Mouse (Mus musculus): ENCODE data around the gene Smoc1. TPM values are rescaled to one million over a fixed set of nuclear protein-coding genes. Genes with fewer than 3 reads are reported as not detected.

Gene Smoc1
- polyA plus RNA-seq (2015; fragmentation: Nextera tagmentation; extraction: Ambion mirVana): 12.8 and 13.2 TPM in 2 replicates

- H3K4me1 ChIP-seq (replicated peaks; ENCODE audit: control insufficient read depth, insufficient read depth, low read length): peaks cover 22% of the 10 kb centered on the region
- H3K27me3 ChIP-seq (replicated peaks; ENCODE audit: control insufficient read depth, insufficient read depth, low read length): peaks cover 11% of the 10 kb centered on the region; the same call in 1 of the 2 replicates
- WGBS: 3% methylated on average over 31 of the region's 42 CpGs
- peak within 1 kb of the TSS; percentile 98 for H3K4me2 ChIP-seq (ENCODE audit: low read length)
- H3K36me3 ChIP-seq (ENCODE audit: control insufficient read depth, insufficient read depth): no peaks in the 10 kb centered on the region
- H3K9ac ChIP-seq (replicated peaks; ENCODE audit: low read depth, low read length): peak within 1 kb of the TSS; percentile 78
- H3K9me3 ChIP-seq (ENCODE audit: control insufficient read depth, low read length): no peaks in the 10 kb centered on the region
- ATAC-seq: peak; percentile 97
- no peak within 1 kb of the TSS; the same call in 1 of the 2 replicates for H3K27ac ChIP-seq (ENCODE audit: low read length)
- peak within 1 kb of the TSS; percentile 79 for H3K4me3 ChIP-seq (replicated peaks; ENCODE audit: low read length)
These were observed at the start of gene Smoc1 for GRCm38 (mm10) chr12:81026277-81026994. Gene Smoc1, plus strand, starts transcription at chr12:81026808.

GRCm38 (mm10) chr12:80982326-80982725 is 44.3 kb upstream of the Smoc1 start:
- H3K9me3 ChIP-seq (ENCODE audit: control insufficient read depth, low read length): no peaks in the 10 kb centered on the region
- no peak overlapping the region for H3K4me2 ChIP-seq (ENCODE audit: low read length)
- no peak overlapping the region for H3K27ac ChIP-seq (ENCODE audit: low read length)
- H3K4me1 ChIP-seq (replicated peaks; ENCODE audit: control insufficient read depth, insufficient read depth, low read length): no peaks in the 10 kb centered on the region
- no peaks in the 10 kb centered on the region for H3K27me3 ChIP-seq (replicated peaks; ENCODE audit: control insufficient read depth, insufficient read depth, low read length)
- H3K36me3 ChIP-seq (ENCODE audit: control insufficient read depth, insufficient read depth): no peaks in the 10 kb centered on the region
- WGBS: 0% methylated on average over 7 of the region's 7 CpGs
- H3K4me3 ChIP-seq (replicated peaks; ENCODE audit: low read length): no peak overlapping the region
- no peak for ATAC-seq
- no peak overlapping the region for H3K9ac ChIP-seq (replicated peaks; ENCODE audit: low read depth, low read length)

- WGBS: 70% methylated on average over 9 of the region's 9 CpGs
- no peak overlapping the region for H3K9ac ChIP-seq (replicated peaks; ENCODE audit: low read depth, low read length)
- no peak for ATAC-seq
- no peaks in the 10 kb centered on the region for H3K4me1 ChIP-seq (replicated peaks; ENCODE audit: control insufficient read depth, insufficient read depth, low read length)
- H3K36me3 ChIP-seq (ENCODE audit: control insufficient read depth, insufficient read depth): no peaks in the 10 kb centered on the region
- no peaks in the 10 kb centered on the region for H3K9me3 ChIP-seq (ENCODE audit: control insufficient read depth, low read length)
- no peaks in the 10 kb centered on the region for H3K27me3 ChIP-seq (replicated peaks; ENCODE audit: control insufficient read depth, insufficient read depth, low read length)
- no peak overlapping the region for H3K4me3 ChIP-seq (replicated peaks; ENCODE audit: low read length)
- no peak overlapping the region for H3K4me2 ChIP-seq (ENCODE audit: low read length)
- no peak overlapping the region for H3K27ac ChIP-seq (ENCODE audit: low read length)
These were observed 42.9 kb upstream of the Smoc1 start for GRCm38 (mm10) chr12:80983695-80984094.

- peaks cover 3% of the 10 kb centered on the region; the same call in 1 of the 2 replicates for H3K4me1 ChIP-seq (replicated peaks; ENCODE audit: control insufficient read depth, insufficient read depth, low read length)
- H3K9ac ChIP-seq (replicated peaks; ENCODE audit: low read depth, low read length): no peak overlapping the region
- no peak overlapping the region for H3K27ac ChIP-seq (ENCODE audit: low read length)
- H3K4me3 ChIP-seq (replicated peaks; ENCODE audit: low read length): no peak overlapping the region
- no peaks in the 10 kb centered on the region for H3K36me3 ChIP-seq (ENCODE audit: control insufficient read depth, insufficient read depth)
- H3K9me3 ChIP-seq (ENCODE audit: control insufficient read depth, low read length): no peaks in the 10 kb centered on the region
- no peak for ATAC-seq
- no peak overlapping the region for H3K4me2 ChIP-seq (ENCODE audit: low read length)
- no peaks in the 10 kb centered on the region for H3K27me3 ChIP-seq (replicated peaks; ENCODE audit: control insufficient read depth, insufficient read depth, low read length)
- WGBS: 83% methylated on average over 4 of the region's 4 CpGs
These were observed 40.0 kb upstream of the Smoc1 start for GRCm38 (mm10) chr12:80986628-80987027.

- Histone ChIP-seq H3K4me1 (replicated peaks; ENCODE audit: control insufficient read depth, insufficient read depth, low read length) (peaks cover 3% of the 10 kb centered on the region; the same call in 1 of the 2 replicates), H3K4me3 (replicated peaks; ENCODE audit: low read length) (no peak overlapping the region), H3K27me3 (replicated peaks; ENCODE audit: control insufficient read depth, insufficient read depth, low read length) (no peaks in the 10 kb centered on the region), H3K9ac (replicated peaks; ENCODE audit: low read depth, low read length) (no peak overlapping the region), H3K4me2 (ENCODE audit: low read length) (no peak overlapping the region), H3K36me3 (ENCODE audit: control insufficient read depth, insufficient read depth) (no peaks in the 10 kb centered on the region), H3K27ac (ENCODE audit: low read length) (no peak overlapping the region), H3K9me3 (ENCODE audit: control insufficient read depth, low read length) (no peaks in the 10 kb centered on the region)
- no peak for ATAC-seq
- 84% methylated on average over 3 of the region's 3 CpGs for WGBS
These were observed 38.3 kb upstream of the Smoc1 start for GRCm38 (mm10) chr12:80988286-80988685.

GRCm38 (mm10) chr12:80990901-80991445 is 35.6 kb upstream of the Smoc1 start:
- Histone ChIP-seq H3K4me2 (ENCODE audit: low read length) (no peak overlapping the region), H3K4me1 (replicated peaks; ENCODE audit: control insufficient read depth, insufficient read depth, low read length) (peaks cover 3% of the 10 kb centered on the region; the same call in 1 of the 2 replicates), H3K36me3 (ENCODE audit: control insufficient read depth, insufficient read depth) (no peaks in the 10 kb centered on the region), H3K9ac (replicated peaks; ENCODE audit: low read depth, low read length) (no peak overlapping the region), H3K9me3 (ENCODE audit: control insufficient read depth, low read length) (peaks cover 5% of the 10 kb centered on the region; the same call in 1 of the 2 replicates), H3K27ac (ENCODE audit: low read length) (no peak overlapping the region), H3K4me3 (replicated peaks; ENCODE audit: low read length) (no peak overlapping the region), H3K27me3 (replicated peaks; ENCODE audit: control insufficient read depth, insufficient read depth, low read length) (no peaks in the 10 kb centered on the region)
- ATAC-seq: peak; percentile 49
- 18% methylated on average over 13 of the region's 13 CpGs for WGBS

GRCm38 (mm10) chr12:80991806-80992205 is 34.8 kb upstream of the Smoc1 start:
- no peak for ATAC-seq
- no peaks in the 10 kb centered on the region for H3K36me3 ChIP-seq (ENCODE audit: control insufficient read depth, insufficient read depth)
- peaks cover 3% of the 10 kb centered on the region; the same call in 1 of the 2 replicates for H3K4me1 ChIP-seq (replicated peaks; ENCODE audit: control insufficient read depth, insufficient read depth, low read length)
- H3K4me2 ChIP-seq (ENCODE audit: low read length): no peak overlapping the region
- H3K27me3 ChIP-seq (replicated peaks; ENCODE audit: control insufficient read depth, insufficient read depth, low read length): no peaks in the 10 kb centered on the region
- WGBS: 85% methylated on average over 10 of the region's 10 CpGs
- H3K27ac ChIP-seq (ENCODE audit: low read length): no peak overlapping the region
- H3K4me3 ChIP-seq (replicated peaks; ENCODE audit: low read length): no peak overlapping the region
- H3K9ac ChIP-seq (replicated peaks; ENCODE audit: low read depth, low read length): no peak overlapping the region
- peaks cover 6% of the 10 kb centered on the region; the same call in 1 of the 2 replicates for H3K9me3 ChIP-seq (ENCODE audit: control insufficient read depth, low read length)

GRCm38 (mm10) chr12:80992540-80993122 is 34.0 kb upstream of the Smoc1 start:
- Histone ChIP-seq H3K27ac (ENCODE audit: low read length) (no peak overlapping the region), H3K4me1 (replicated peaks; ENCODE audit: control insufficient read depth, insufficient read depth, low read length) (peaks cover 3% of the 10 kb centered on the region; the same call in 1 of the 2 replicates), H3K9me3 (ENCODE audit: control insufficient read depth, low read length) (peaks cover 6% of the 10 kb centered on the region; the same call in 1 of the 2 replicates), H3K9ac (replicated peaks; ENCODE audit: low read depth, low read length) (no peak overlapping the region), H3K36me3 (ENCODE audit: control insufficient read depth, insufficient read depth) (no peaks in the 10 kb centered on the region), H3K4me3 (replicated peaks; ENCODE audit: low read length) (no peak overlapping the region), H3K4me2 (ENCODE audit: low read length) (no peak overlapping the region), H3K27me3 (replicated peaks; ENCODE audit: control insufficient read depth, insufficient read depth, low read length) (no peaks in the 10 kb centered on the region)
- WGBS: 83% methylated on average over 8 of the region's 8 CpGs
- ATAC-seq: no peak

GRCm38 (mm10) chr12:80993773-80994172 is 32.8 kb upstream of the Smoc1 start:
- 0 out of 2 replicates have a peak, but pooled peaks cover under 1% of the 10 kb centered on the region for H3K27me3 ChIP-seq (replicated peaks; ENCODE audit: control insufficient read depth, insufficient read depth, low read length)
- 73% methylated on average over 1 of the region's 1 CpGs for WGBS
- H3K27ac ChIP-seq (ENCODE audit: low read length): no peak overlapping the region
- ATAC-seq: no peak
- no peak overlapping the region for H3K9ac ChIP-seq (replicated peaks; ENCODE audit: low read depth, low read length)
- H3K9me3 ChIP-seq (ENCODE audit: control insufficient read depth, low read length): peaks cover 6% of the 10 kb centered on the region; the same call in 1 of the 2 replicates
- H3K4me3 ChIP-seq (replicated peaks; ENCODE audit: low read length): no peak overlapping the region
- H3K4me2 ChIP-seq (ENCODE audit: low read length): no peak overlapping the region
- H3K4me1 ChIP-seq (replicated peaks; ENCODE audit: control insufficient read depth, insufficient read depth, low read length): peaks cover 7% of the 10 kb centered on the region
- H3K36me3 ChIP-seq (ENCODE audit: control insufficient read depth, insufficient read depth): no peaks in the 10 kb centered on the region

All from forebrain, embryonic 16.5 days (tissue).